Mouse (Mus musculus): ENCODE results near the gene Tceal3. TPM values are rescaled to one million over a fixed set of nuclear protein-coding genes. Genes with fewer than 3 reads are reported as not detected.
"Not testable (repeated sequence)": the region's sequence is repeated elsewhere in the genome, so short reads cannot be mapped to it uniquely, and the experiment has no call there.

Tceal3 gene
- polyA plus RNA-seq, 1 experiment from 2014 or later, result 7.2 TPM

DNA sequence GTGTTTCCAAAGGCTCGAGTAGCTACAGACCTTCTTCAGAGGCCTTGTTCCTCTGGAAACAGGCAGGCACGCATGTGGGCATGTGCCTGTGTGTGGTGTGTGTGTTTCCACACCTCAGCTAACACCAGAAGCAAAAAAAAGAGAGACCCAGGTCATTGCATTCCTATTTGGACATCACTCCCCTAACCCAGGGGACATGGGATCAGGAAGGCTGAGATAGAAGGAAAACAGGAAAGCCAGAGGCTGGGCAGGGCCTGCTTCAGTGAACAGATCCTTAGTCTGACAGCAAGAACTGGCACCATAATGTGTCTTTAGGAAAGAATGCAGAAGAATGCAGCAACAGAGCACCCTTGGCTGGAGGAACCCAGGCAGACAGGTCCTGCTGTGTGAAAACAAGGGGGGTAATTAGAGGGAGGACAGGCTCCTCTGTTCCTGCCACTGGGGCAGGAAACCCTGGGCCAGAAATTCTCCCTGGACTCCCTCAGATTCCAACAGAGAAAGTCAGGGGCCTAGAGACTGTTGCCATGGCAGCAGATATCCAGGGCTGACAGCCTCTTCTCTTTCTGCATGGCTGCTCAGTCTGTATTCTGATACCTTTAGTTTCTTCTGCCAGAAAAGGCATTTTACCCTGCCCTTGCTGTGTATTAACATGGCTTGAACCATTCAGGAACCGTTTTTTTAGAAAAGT is 101.1 kb downstream of the Tceal3 start:
- WGBS, result 44% methylated on average over 3 of the region's 3 CpGs
- not testable (repeated sequence) for H3K9ac ChIP-seq (replicated peaks; ENCODE audit: low read length); H3K9me3 ChIP-seq (ENCODE audit: low read length); H3K27me3 ChIP-seq (ENCODE audit: insufficient read depth, low read length); H3K4me1 ChIP-seq (ENCODE audit: insufficient read depth, low read length); H3K27ac ChIP-seq (ENCODE audit: low read length); H3K4me3 ChIP-seq (ENCODE audit: low read length); H3K36me3 ChIP-seq (ENCODE audit: insufficient read depth, low read length); H3K4me2 ChIP-seq (replicated peaks; ENCODE audit: low read depth, low read length)
- ATAC-seq (ENCODE audit: low FRiP score, low TSS enrichment), result peak; percentile 91

GRCm38 (mm10) chrX:136692294-136692675 is 101.6 kb downstream of the Tceal3 start:
- Histone ChIP-seq H3K27ac (ENCODE audit: low read length) (no peak overlapping the region), H3K4me3 (ENCODE audit: low read length) (no peak overlapping the region), H3K27me3 (ENCODE audit: insufficient read depth, low read length) (no peaks in the 10 kb centered on the region), H3K4me1 (ENCODE audit: insufficient read depth, low read length) (no peaks in the 10 kb centered on the region), H3K36me3 (ENCODE audit: insufficient read depth, low read length) (no peaks in the 10 kb centered on the region), H3K4me2 (replicated peaks; ENCODE audit: low read depth, low read length) (no peak overlapping the region), H3K9ac (replicated peaks; ENCODE audit: low read length) (no peak overlapping the region), H3K9me3 (ENCODE audit: low read length) (no peaks in the 10 kb centered on the region)
- ATAC-seq (ENCODE audit: low FRiP score, low TSS enrichment), result no peak
- WGBS, result 82% methylated on average over 4 of the region's 4 CpGs

GRCm38 (mm10) chrX:136693196-136693595 is 102.6 kb downstream of the Tceal3 start:
- Histone ChIP-seq H3K9me3 (ENCODE audit: low read length) (no peaks in the 10 kb centered on the region), H3K9ac (replicated peaks; ENCODE audit: low read length) (no peak overlapping the region), H3K4me3 (ENCODE audit: low read length) (no peak overlapping the region), H3K27ac (ENCODE audit: low read length) (no peak overlapping the region), H3K27me3 (ENCODE audit: insufficient read depth, low read length) (no peaks in the 10 kb centered on the region), H3K36me3 (ENCODE audit: insufficient read depth, low read length) (no peaks in the 10 kb centered on the region), H3K4me1 (ENCODE audit: insufficient read depth, low read length) (no peaks in the 10 kb centered on the region), H3K4me2 (replicated peaks; ENCODE audit: low read depth, low read length) (no peak overlapping the region)
- WGBS, result 84% methylated on average over 5 of the region's 5 CpGs
- ATAC-seq (ENCODE audit: low FRiP score, low TSS enrichment), result no peak

DNA sequence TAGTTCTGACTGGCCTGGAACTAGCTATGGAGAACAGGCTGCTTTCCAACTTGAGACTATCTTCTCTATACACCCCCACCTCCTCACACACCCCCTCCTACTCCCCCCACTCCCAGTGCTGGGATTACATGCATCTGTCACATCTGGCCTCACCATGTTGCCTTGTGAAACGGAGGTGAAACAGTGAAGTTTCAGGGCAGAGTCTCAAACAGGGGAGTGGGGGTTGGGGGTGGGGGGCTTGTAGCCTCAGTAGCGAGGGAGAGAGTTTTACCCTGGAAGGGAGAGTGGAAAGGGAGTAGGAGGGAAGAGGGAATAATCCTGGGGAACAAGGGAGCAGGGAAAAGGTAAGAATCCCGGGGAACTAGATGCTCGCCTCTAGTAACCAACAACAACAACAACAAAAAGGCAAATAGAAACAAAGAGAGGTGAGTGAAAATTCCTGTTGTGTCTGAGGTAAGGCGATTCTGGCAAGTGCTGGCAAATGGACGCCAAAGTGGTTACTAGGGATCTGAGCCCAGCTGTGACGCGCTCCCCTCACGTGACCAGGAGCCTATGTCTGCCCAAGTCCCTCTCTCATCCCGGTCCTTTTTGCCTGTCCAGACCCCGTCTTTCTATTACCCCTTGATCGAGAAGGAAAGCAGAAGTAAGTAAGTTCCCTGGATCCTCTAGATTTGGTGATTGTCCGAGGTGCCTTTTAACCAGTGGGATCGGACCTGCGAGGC is 117.0 kb downstream of the Tceal3 start, which contains the start of gene Tceal1:
Gene Tceal1 (plus strand): TSS at position 537 of the 722 bp plus-strand sequence.
- Histone ChIP-seq H3K9me3 (ENCODE audit: low read length) (no peaks in the 10 kb centered on the region), H3K36me3 (ENCODE audit: insufficient read depth, low read length) (no peaks in the 10 kb centered on the region), H3K4me3 (ENCODE audit: low read length) (peak within 1 kb of the TSS; percentile 59), H3K4me2 (replicated peaks; ENCODE audit: low read depth, low read length) (peak within 1 kb of the TSS; percentile 63), H3K9ac (replicated peaks; ENCODE audit: low read length) (peak within 1 kb of the TSS; percentile 74), H3K4me1 (ENCODE audit: insufficient read depth, low read length) (no peaks in the 10 kb centered on the region), H3K27ac (ENCODE audit: low read length) (peak within 1 kb of the TSS; percentile 79), H3K27me3 (ENCODE audit: insufficient read depth, low read length) (peaks cover 5% of the 10 kb centered on the region; the same call in 1 of the 2 replicates)
- ATAC-seq (ENCODE audit: low FRiP score, low TSS enrichment), result peak; percentile 94
- WGBS, result 24% methylated on average over 15 of the region's 15 CpGs

GRCm38 (mm10) chrX:136708168-136708681 is 117.6 kb downstream of the Tceal3 start:
- 26% methylated on average over 18 of the region's 18 CpGs for WGBS
- Histone ChIP-seq H3K4me1 (ENCODE audit: insufficient read depth, low read length) (no peaks in the 10 kb centered on the region), H3K4me2 (replicated peaks; ENCODE audit: low read depth, low read length) (peak overlapping the region; percentile 63), H3K4me3 (ENCODE audit: low read length) (peak overlapping the region; percentile 59), H3K9me3 (ENCODE audit: low read length) (no peaks in the 10 kb centered on the region), H3K9ac (replicated peaks; ENCODE audit: low read length) (peak overlapping the region; percentile 74), H3K27me3 (ENCODE audit: insufficient read depth, low read length) (peaks cover 5% of the 10 kb centered on the region; the same call in 1 of the 2 replicates), H3K36me3 (ENCODE audit: insufficient read depth, low read length) (no peaks in the 10 kb centered on the region), H3K27ac (ENCODE audit: low read length) (peak overlapping the region; percentile 79)
- peak; percentile 95 for ATAC-seq (ENCODE audit: low FRiP score, low TSS enrichment)

GRCm38 (mm10) chrX:136708782-136709181 is 118.1 kb downstream of the Tceal3 start:
- no peaks in the 10 kb centered on the region for H3K36me3 ChIP-seq (ENCODE audit: insufficient read depth, low read length)
- H3K4me1 ChIP-seq (ENCODE audit: insufficient read depth, low read length), result no peaks in the 10 kb centered on the region
- peak overlapping the region; percentile 63 for H3K4me2 ChIP-seq (replicated peaks; ENCODE audit: low read depth, low read length)
- H3K9me3 ChIP-seq (ENCODE audit: low read length), result no peaks in the 10 kb centered on the region
- H3K9ac ChIP-seq (replicated peaks; ENCODE audit: low read length), result peak overlapping the region; percentile 74
- H3K4me3 ChIP-seq (ENCODE audit: low read length), result peak overlapping the region; percentile 59
- 25% methylated on average over 14 of the region's 14 CpGs for WGBS
- H3K27ac ChIP-seq (ENCODE audit: low read length), result peak overlapping the region; percentile 79
- H3K27me3 ChIP-seq (ENCODE audit: insufficient read depth, low read length), result peaks cover 9% of the 10 kb centered on the region
- ATAC-seq (ENCODE audit: low FRiP score, low TSS enrichment), result peak; percentile 10; the same call in 1 of the 2 replicates

- ATAC-seq (ENCODE audit: low FRiP score, low TSS enrichment), result peak; percentile 96
- WGBS, result 42% methylated on average over 2 of the region's 3 CpGs
These were observed 124.3 kb downstream of the Tceal3 start for GRCm38 (mm10) chrX:136714742-136715474.

More at GRCm38 (mm10) chrX:136714742-136715474, 124.3 kb downstream of the Tceal3 start:
- H3K4me1 ChIP-seq (ENCODE audit: insufficient read depth, low read length); H3K27me3 ChIP-seq (ENCODE audit: insufficient read depth, low read length); H3K9me3 ChIP-seq (ENCODE audit: low read length); H3K4me2 ChIP-seq (replicated peaks; ENCODE audit: low read depth, low read length); H3K4me3 ChIP-seq (ENCODE audit: low read length); H3K36me3 ChIP-seq (ENCODE audit: insufficient read depth, low read length); H3K9ac ChIP-seq (replicated peaks; ENCODE audit: low read length): not testable (repeated sequence)
- H3K27ac ChIP-seq (ENCODE audit: low read length), result 0 out of 2 replicates have a peak overlapping the region, but pooled peaks have one; percentile 44

Other genes with a start within 250 kb of the Tceal3 start
- gene Kir3dl1, start 72.8 kb upstream of the Tceal3 start, polyA plus RNA-seq (2015; fragmentation: Nextera tagmentation; extraction: Ambion mirVana), result not detected in 2 replicates
- not detected in 2 replicates for gene Kir3dl2, start 46.8 kb upstream of the Tceal3 start, polyA plus RNA-seq (2015; fragmentation: Nextera tagmentation; extraction: Ambion mirVana)
- 9.7 and 10.9 TPM in 2 replicates for gene Tceal1, start 117.1 kb downstream of the Tceal3 start, polyA plus RNA-seq (2015; fragmentation: Nextera tagmentation; extraction: Ambion mirVana)
- 557 and 569 TPM in 2 replicates for gene Morf4l2, start 152.8 kb downstream of the Tceal3 start, polyA plus RNA-seq (2015; fragmentation: Nextera tagmentation; extraction: Ambion mirVana)
- gene Glra4, start 189.3 kb downstream of the Tceal3 start, polyA plus RNA-seq (2015; fragmentation: Nextera tagmentation; extraction: Ambion mirVana), result not detected in 2 replicates
- 3.8 and 5.0 TPM in 2 replicates for gene Plp1, start 231.8 kb downstream of the Tceal3 start, polyA plus RNA-seq (2015; fragmentation: Nextera tagmentation; extraction: Ambion mirVana)